Mouse (Mus musculus) cerebral cortex, adult 2 months (tissue): ENCODE results near the gene Arhgef17.

ENCODE experiments used
- WGBS: fragments of 180-500 bp; shearing (Covaris S2); methylation state at CpG from one replicate; pipeline ENCODE4 v1.1.7; 2018; 5-methylcytosine and 5-hydroxymethylcytosine counted together

The Arhgef17 gene

DNA sequence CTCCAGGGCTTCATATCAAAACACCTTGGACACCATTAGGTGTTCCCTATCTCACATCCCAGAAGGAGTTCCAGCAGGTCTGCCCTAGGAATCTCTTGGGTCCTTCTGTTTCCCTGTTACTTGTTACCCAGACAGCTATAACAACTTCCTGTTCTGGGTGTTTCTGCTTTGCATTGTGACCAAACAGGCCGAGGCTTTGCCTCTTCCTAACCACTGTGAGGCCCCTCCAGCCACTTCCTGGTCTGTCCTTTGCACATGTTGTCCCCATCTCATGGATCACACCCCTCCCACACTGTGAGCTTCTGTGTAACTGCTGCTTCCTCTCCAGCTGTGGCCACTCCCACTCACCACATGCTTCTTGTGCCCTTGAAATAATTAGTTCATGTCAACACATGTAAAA lies 86.5 kb downstream of the Arhgef17 start:
- 33% methylated on average over 1 of the region's 1 CpGs for WGBS

DNA sequence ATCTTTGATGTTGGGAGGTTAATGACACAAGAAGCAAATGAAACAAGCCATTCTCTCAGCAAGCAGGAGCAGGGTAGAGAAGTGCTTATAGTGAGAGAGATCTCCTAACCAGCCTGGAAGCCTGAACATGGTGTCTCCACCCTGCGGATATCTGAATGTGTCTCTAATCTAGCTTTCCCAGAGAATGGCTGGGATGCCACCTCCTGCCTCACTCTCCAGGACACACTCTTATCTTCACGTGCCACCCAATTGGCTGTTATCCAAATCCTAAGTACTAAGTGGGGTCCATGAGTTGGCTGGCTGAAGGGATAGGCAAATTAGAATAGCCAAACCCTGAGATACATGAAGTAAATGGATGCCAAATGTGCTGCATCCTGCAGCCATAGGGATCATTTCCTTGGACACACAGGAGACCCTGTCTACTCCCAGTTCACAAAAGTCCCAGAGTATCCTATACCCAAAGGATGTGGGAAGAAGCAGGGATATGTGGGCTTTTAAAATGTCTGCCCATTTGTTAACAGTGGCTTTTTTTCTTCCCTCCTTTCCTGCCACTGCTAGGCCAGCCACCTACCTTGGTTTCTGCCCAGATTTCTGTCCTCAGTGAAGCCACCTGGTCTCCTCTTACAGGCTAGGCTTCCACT lies 87.4 kb downstream of the Arhgef17 start:
- 46% methylated on average over 2 of the region's 2 CpGs for WGBS

DNA sequence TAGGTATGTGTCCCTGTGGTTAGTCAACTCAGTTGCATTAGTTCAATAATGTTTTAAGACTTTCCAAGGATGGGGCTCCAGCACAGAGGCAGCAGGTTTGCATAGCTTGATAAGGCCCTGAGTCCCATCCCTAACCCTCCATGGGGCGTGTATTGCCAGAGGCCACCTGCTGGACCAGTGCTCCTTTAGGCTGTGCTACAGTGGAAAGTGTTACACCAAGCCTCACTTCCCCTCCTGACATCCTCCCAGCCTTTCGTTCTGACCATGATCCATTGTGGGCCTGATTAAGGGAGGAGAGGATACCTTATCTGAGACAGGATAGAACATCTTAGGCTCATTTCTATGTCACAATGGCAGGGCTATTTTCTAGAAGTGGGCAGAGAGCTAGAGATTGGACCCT lies 88.0 kb downstream of the Arhgef17 start:
- WGBS = 89% methylated on average over 2 of the region's 2 CpGs

DNA sequence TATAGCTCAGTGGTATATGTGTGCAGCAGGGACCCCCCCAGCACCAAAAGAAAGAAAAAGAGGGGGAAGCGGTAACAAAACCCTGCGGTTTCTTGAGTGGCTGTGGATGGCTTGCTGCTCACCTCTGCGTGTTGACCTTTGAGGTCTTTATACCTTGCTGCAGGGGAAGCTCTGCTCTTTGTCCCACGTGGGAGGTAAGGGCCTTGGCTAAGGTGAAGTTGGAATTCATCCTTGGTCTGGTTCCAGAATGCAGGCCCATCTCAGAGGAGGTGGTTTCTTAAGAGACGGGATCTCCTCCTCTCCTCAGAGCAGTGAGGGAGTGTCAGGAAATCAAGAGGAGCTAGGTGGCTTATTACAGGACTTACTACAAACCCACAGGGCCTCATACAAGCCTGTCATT lies 89.7 kb downstream of the Arhgef17 start:
- WGBS = 87% methylated on average over 5 of the region's 5 CpGs

DNA sequence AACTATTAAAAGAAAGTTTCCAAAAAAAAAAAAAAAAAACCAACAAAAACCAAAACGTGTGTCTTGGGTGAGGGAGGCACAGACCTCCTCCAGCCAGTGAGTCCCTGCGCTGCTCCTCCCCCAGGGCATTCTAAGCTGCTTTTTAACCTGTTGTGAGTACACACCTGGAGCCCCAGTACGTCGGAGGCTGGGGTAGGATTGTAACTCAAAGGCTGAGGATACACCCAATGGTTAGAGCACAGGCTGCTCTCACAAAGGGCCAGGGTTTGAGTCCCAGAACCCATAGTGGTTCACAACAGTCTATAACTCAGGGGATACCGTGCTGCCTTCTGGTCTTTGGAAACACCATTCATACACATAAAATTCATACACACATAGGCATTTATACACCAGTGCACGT lies 90.3 kb downstream of the Arhgef17 start:
- WGBS = 86% methylated on average over 6 of the region's 6 CpGs

DNA sequence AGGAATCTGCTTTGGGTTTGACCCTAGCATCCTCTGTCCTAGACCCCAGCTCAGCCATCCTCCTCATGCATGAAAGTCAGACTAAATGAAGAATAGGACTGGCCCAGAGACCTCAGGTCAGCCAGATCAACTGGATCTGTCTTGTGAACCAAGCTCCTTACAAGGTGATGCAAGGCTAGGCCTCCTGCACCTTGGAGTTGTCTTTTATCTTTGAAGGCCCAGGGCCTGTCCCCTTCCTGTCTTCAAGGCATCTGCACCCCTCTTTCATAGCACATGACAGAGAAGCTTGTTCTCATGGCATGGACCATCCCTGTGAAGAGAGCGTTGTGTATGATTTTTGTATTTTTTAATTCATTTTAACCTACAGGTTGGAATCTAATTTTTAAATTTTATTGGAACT lies 91.0 kb downstream of the Arhgef17 start:
- WGBS = 98% methylated on average over 1 of the region's 1 CpGs

DNA sequence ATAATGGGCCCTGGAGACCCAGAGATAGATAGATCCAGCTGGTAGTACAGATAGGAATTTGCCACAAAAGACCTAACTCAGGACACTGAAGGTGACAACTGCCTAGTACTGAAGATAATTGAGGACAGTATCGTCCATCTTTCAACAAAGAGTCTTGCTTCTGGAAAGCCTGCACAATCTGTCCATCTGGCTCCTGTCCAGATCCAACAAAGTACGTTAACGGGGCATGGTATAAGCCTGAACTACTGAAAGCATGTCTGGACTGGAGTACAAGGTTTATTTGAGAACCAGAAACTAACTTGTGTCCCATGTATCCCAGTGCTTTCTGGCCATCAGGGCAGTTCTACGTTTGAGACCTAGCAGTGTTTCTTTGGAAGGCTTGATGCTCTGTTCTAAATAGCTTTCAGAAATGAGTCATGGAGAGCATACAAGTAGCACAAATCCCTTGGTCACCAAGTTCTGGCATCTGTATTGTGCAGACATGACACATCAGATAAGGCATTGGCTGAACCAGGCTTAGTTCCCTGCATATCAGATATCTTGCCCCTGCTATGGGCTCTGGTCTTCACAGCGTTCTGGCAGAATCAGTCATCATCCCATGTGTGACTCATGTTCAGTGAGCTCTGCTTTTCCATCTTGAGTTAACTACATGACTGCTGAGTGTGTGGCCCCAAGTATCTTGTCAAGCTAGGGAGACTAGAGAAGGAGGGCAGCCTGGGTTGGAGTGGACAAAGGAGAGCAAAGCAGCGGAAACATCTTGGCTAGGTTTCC lies 92.1 kb downstream of the Arhgef17 start:
- 47% methylated on average over 6 of the region's 6 CpGs for WGBS

DNA sequence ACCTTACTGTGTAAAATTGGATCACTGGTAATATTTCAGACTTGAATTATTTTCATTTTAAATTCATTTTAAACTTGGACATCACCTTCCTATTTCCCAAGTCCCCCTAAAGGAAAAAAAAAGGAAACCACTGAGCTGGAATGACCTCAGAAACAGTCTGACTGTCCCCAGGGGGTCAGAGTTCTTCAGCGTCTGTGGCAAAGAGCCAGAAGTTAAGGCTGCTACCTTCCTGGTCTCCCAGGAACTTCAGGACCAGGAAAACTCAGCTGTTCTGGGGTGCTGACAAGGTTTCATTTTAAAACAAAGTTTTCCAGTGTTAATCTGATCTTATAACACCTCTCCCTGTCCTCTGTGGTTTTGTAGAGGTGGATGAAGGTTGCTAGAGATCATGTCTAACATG lies 94.2 kb downstream of the Arhgef17 start:
- 62% methylated on average over 1 of the region's 1 CpGs for WGBS

DNA sequence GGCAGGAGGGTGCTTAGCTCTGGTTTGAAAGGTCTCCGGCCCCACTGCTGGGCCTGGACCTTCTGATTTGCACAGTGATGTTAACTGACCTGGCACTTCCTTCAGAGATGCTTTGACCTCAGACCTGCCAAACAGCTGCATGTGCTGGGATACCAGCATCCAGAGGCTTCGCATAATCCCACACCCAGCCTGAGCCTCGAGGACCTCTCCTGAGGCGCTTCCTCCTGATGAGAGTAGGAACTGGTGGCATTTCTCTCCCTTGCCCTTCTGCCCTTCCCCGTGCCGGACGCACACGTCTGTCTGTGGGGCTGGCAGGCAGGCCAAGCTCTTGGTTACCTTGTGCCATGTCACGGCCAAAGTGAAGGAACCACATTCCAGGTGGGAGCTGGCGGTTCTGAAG lies 95.2 kb downstream of the Arhgef17 start:
- 95% methylated on average over 10 of the region's 10 CpGs for WGBS

DNA sequence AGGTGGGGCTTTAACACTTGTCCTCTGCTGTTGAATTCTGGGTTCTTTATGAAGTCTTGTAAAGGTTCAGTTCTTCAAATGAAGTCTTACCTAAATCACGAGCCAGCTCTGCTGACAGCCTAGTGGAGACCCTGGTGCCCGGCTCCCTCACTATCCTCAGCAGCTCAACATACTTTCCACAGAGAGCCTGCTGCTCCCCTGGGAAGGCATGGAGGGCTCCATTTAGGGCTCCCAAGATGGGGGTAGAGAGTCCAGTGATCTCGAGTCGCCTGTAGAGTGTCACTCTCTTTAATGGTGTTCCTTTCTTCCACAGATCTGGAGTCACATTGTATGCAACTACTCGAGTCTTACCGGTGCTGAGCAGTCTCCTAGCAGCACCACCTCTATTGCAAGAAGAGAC lies 96.2 kb downstream of the Arhgef17 start:
- 89% methylated on average over 6 of the region's 6 CpGs for WGBS

DNA sequence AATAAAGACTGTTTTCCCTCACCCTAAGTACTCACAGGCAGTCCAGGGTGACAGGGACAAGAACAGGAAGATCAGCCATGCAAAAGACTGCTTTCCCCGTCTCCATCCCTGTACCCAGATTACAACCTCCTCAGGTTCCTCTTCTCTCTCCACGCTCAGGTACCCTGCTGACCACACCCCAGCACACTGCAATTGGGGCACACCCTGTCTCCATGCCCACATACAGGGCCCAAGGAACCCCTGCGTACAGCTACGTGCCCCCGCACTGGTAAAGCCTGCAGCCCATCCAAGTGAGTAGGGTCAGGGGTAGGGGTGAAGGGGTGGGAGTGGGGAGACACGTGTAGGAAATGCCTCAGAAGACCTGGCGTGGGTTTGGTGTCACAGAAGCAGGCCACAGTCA lies 96.7 kb downstream of the Arhgef17 start:
- WGBS = 95% methylated on average over 7 of the region's 7 CpGs

DNA sequence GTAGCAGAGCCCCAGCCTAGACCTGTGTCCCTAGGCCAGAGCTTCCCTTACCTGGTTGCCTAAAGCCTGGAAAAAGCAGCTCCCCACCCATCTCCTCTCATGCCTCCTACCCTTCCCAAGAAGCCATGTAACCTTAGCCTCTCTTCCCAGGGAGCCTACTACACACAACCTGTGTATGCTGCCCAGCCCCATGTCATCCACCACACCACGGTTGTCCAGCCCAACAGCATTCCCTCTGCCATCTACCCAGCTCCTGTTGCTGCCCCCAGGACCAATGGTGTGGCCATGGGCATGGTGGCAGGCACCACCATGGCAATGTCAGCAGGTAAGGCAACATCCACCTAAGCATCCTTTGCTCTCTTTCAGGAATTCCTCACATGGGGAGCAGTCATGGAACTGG lies 98.0 kb downstream of the Arhgef17 start:
- 89% methylated on average over 1 of the region's 1 CpGs for WGBS

DNA sequence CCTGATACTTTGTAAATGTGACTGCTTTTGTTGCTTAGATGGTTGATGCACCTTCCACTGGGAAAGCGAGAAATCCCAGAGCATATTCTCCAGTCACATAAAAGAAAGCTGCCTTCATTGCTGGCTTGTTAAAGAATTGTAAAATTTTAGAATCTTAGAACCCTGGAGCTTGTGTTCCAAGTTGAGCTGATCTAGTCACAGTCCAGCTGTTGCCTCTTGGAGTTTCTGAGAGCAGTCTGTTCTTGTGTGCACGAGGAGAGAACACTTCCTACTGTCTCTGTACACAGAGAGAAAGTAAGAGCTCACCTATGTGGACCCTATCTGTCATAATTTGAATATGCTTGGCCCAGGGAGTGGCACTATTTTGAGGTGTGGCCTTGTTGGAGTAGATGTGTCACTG lies 103.4 kb downstream of the Arhgef17 start:
- 41% methylated on average over 2 of the region's 2 CpGs for WGBS

DNA sequence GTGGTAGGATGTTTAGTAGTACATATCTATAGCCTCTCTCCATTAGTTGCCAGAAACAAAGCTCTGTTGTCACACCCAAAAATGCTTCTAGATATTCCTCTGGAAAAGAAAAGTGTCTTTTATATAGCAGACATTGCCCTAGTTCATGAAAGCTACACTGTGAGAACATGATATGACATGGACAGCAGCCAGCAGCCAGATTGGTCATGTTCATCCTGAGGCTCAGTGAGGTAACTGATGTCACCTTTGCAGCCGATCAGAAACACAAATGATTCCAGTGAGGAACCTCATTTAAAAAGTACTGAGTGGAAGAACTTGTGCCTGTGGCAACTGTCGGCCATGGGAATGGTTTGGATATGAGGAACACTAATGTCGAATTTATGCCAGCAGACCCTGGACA lies 107.2 kb downstream of the Arhgef17 start:
- WGBS = 86% methylated on average over 3 of the region's 3 CpGs
